Mouse (Mus musculus): Measurements from ENCODE around the gene Epb41.

GRCm38 (mm10) chr4:131913526-131913925 lies 161.6 kb downstream of the Epb41 start:
- no peak for TF ChIP-seq CTCF (IDR thresholded peaks at IDR 0.05; ENCODE audit: low read depth)
- TF ChIP-seq EP300 (IDR thresholded peaks at IDR 0.05; ENCODE audit: low read depth) = no peak
